Mouse (Mus musculus) liver, adult 2 months (tissue): ENCODE data around the gene Agmat. TPM values are rescaled to one million over a fixed set of nuclear protein-coding genes. Genes with fewer than 3 reads are reported as not detected.
A peak's percentile ranks its signal among the peaks of the same experiment; 100 is the strongest.

Experiments used
- DNase-seq: peaks from one replicate; pipeline ENCODE4 v3.0.0-alpha.2; 2011; ENCODE audit warnings: low read depth, low spot score; ENCODE audit errors: extremely low read depth
- H3K27ac ChIP-seq: fragments of 200-500 bp; replicated peaks from 2 replicates; pipeline ENCODE4 v1.5.1; 2012; ENCODE audit warnings: low read depth, mild to moderate bottlenecking, control low read depth, inconsistent platforms, low read length; ENCODE audit not compliant: insufficient read depth
- H3K27me3 ChIP-seq: fragments of 200-500 bp; 2 replicates; pipeline ENCODE4 v1.6.1; 2012; ENCODE audit warnings: mild to moderate bottlenecking, moderate library complexity, low read length, inconsistent platforms; ENCODE audit not compliant: control insufficient read depth, insufficient read depth
- H3K36me3 ChIP-seq: fragments of 200-500 bp; 2 replicates; pipeline ENCODE4 v1.6.1; 2012; ENCODE audit warnings: low read length, inconsistent platforms; ENCODE audit not compliant: control insufficient read depth, insufficient read depth
- H3K4me1 ChIP-seq: fragments of 200-500 bp; 2 replicates; pipeline ENCODE4 v1.6.1; 2011; ENCODE audit warnings: low read length; ENCODE audit not compliant: control insufficient read depth, insufficient read depth
- H3K4me3 ChIP-seq: fragments of 200-500 bp; 2 replicates; pipeline ENCODE4 v1.5.1; 2011; ENCODE audit warnings: low read depth, mild to moderate bottlenecking, control low read depth, low read length, moderate library complexity; ENCODE audit not compliant: insufficient read depth
- H3K79me2 ChIP-seq: fragments of 200-500 bp; 2 replicates; pipeline ENCODE4 v1.6.1; 2012; ENCODE audit warnings: inconsistent platforms, mild to moderate bottlenecking, low read length, moderate library complexity; ENCODE audit not compliant: control insufficient read depth, insufficient read depth
- H3K9ac ChIP-seq: fragments of 200-500 bp; 2 replicates; pipeline ENCODE4 v1.6.1; 2012; ENCODE audit warnings: low read depth, mild to moderate bottlenecking, control low read depth, inconsistent platforms, low read length
- CTCF ChIP-seq: fragments of 200-500 bp; IDR thresholded peaks from 2 replicates; pipeline ENCODE4 v1.5.1; 2011; ENCODE audit warnings: low read depth, low read length, control low read depth
- POLR2A ChIP-seq: fragments of 200-500 bp; IDR thresholded peaks from 2 replicates; pipeline ENCODE4 v1.6.1; 2011; ENCODE audit warnings: low read length, control low read depth; ENCODE audit not compliant: insufficient read depth; ENCODE audit errors: extremely low read depth
- WGBS: fragments of 180-500 bp; shearing (Covaris S2); methylation state at CpG from one replicate; pipeline ENCODE4 v1.1.7; 2018; 5-methylcytosine and 5-hydroxymethylcytosine counted together
- polyA plus RNA-seq: library from polyadenylated mRNA; depleted of rRNA; stranded (reverse); fragments of >200 nt; gene quantifications from 2 replicates; pipeline ENCODE4 v1.2.3, GENCODE M21; 2012
- total RNA-seq: library from RNA; depleted of rRNA; stranded (reverse); fragments of >200 nt; gene quantifications from 2 replicates; pipeline ENCODE4 v1.2.3, GENCODE M21; 2014

Agmat gene
- total and polyA plus RNA-seq, 2 experiments = 164 to 487 TPM

DNA sequence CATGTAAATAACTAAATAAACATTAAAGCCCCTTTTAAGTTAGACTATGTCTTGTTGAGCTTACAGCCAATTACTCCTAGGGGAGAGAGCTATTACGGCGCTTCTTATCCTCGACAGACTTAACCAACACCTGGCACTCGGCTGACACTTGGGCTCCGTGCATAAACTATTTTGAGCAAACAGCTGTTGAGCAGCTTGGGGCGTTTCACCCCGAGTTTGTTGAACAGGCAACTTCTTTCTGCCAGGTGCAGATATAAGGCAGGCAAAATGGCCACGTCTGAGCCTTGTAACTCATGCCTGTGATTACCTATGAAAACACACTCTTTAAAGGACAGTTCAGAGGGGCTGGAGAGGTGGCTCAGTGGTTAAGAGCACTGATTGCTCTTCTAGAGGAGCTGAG is 8.5 kb upstream of the Agmat start:
- H3K27ac ChIP-seq = no peak overlapping the region
- no peaks in the 10 kb centered on the region for H3K27me3 ChIP-seq
- no peak overlapping the region for H3K4me3 ChIP-seq
- 90% methylated on average over 8 of the region's 8 CpGs for WGBS
- peaks cover 11% of the 10 kb centered on the region for H3K4me1 ChIP-seq
- no peak for DNase-seq
- no peaks in the 10 kb centered on the region for H3K79me2 ChIP-seq
- H3K36me3 ChIP-seq = no peaks in the 10 kb centered on the region
- no peak for TF ChIP-seq POLR2A
- TF ChIP-seq CTCF = no peak
- H3K9ac ChIP-seq = no peak overlapping the region

- DNase-seq = peak; percentile 100
- Histone ChIP-seq H3K79me2 (peaks cover 2% of the 10 kb centered on the region; the same call in 1 of the 2 replicates), H3K27me3 (no peaks in the 10 kb centered on the region), H3K4me1 (peaks cover 10% of the 10 kb centered on the region), H3K9ac (peak overlapping the region; percentile 19), H3K36me3 (no peaks in the 10 kb centered on the region), H3K4me3 (no peak overlapping the region), H3K27ac (peak overlapping the region; percentile 97)
- 18% methylated on average over 9 of the region's 9 CpGs for WGBS
- no peak for TF ChIP-seq CTCF
- TF ChIP-seq POLR2A = no peak; the same call in 1 of the 2 replicates
These were observed 4.6 kb upstream of the Agmat start for GRCm38 (mm10) chr4:141741856-141742255.

- H3K4me3 ChIP-seq = no peak overlapping the region
- 39% methylated on average over 4 of the region's 4 CpGs for WGBS
- H3K79me2 ChIP-seq = peaks cover 7% of the 10 kb centered on the region; the same call in 1 of the 2 replicates
- peaks cover 10% of the 10 kb centered on the region for H3K4me1 ChIP-seq
- no peaks in the 10 kb centered on the region for H3K36me3 ChIP-seq
- H3K9ac ChIP-seq = peak overlapping the region; percentile 50
- TF ChIP-seq POLR2A (no peak), CTCF (no peak)
- no peaks in the 10 kb centered on the region for H3K27me3 ChIP-seq
- DNase-seq = peak; percentile 73
- peak overlapping the region; percentile 97 for H3K27ac ChIP-seq
These were observed 4.1 kb upstream of the Agmat start for GRCm38 (mm10) chr4:141742381-141742780.

- peaks cover 6% of the 10 kb centered on the region for H3K36me3 ChIP-seq
- DNase-seq = peak; percentile 80
- H3K79me2 ChIP-seq = peaks cover 15% of the 10 kb centered on the region; the same call in 1 of the 2 replicates
- peak overlapping the region; percentile 78 for H3K9ac ChIP-seq
- no peaks in the 10 kb centered on the region for H3K27me3 ChIP-seq
- peaks cover 18% of the 10 kb centered on the region for H3K4me1 ChIP-seq
- peak overlapping the region; percentile 43 for H3K4me3 ChIP-seq
- 0 out of 2 replicates have a peak, but pooled peaks have one; percentile 26 for TF ChIP-seq POLR2A
- TF ChIP-seq CTCF = no peak
- peak overlapping the region; percentile 93 for H3K27ac ChIP-seq
- WGBS = 15% methylated on average over 11 of the region's 11 CpGs
These were observed 3.1 kb downstream of the Agmat start for GRCm38 (mm10) chr4:141749557-141749956.

- Histone ChIP-seq H3K9ac (no peak overlapping the region), H3K27ac (0 out of 2 replicates have a peak overlapping the region, but pooled peaks have one; percentile 35), H3K36me3 (peaks cover 16% of the 10 kb centered on the region), H3K79me2 (peaks cover 15% of the 10 kb centered on the region; the same call in 1 of the 2 replicates), H3K4me1 (peaks cover 18% of the 10 kb centered on the region), H3K4me3 (no peak overlapping the region), H3K27me3 (no peaks in the 10 kb centered on the region)
- WGBS = 80% methylated on average over 3 of the region's 3 CpGs
- TF ChIP-seq POLR2A = no peak
- TF ChIP-seq CTCF = no peak
- no peak for DNase-seq
These were observed 4.4 kb downstream of the Agmat start for GRCm38 (mm10) chr4:141750826-141751225.

- H3K79me2 ChIP-seq = peaks cover 15% of the 10 kb centered on the region; the same call in 1 of the 2 replicates
- no peaks in the 10 kb centered on the region for H3K27me3 ChIP-seq
- H3K36me3 ChIP-seq = peaks cover 19% of the 10 kb centered on the region
- TF ChIP-seq POLR2A (no peak), CTCF (no peak)
- H3K9ac ChIP-seq = no peak overlapping the region
- H3K4me3 ChIP-seq = no peak overlapping the region
- 43% methylated on average over 4 of the region's 4 CpGs for WGBS
- H3K4me1 ChIP-seq = peaks cover 16% of the 10 kb centered on the region
- peak; percentile 69 for DNase-seq
- H3K27ac ChIP-seq = 0 out of 2 replicates have a peak overlapping the region, but pooled peaks have one; percentile 17
These were observed 5.1 kb downstream of the Agmat start for GRCm38 (mm10) chr4:141751419-141752075.
